Mouse (Mus musculus) forebrain, postnatal 0 days (tissue): ENCODE results near the gene Bbs1. TPM values are rescaled to one million over a fixed set of nuclear protein-coding genes. Genes with fewer than 3 reads are reported as not detected.

Experiments
- ATAC-seq: fragments of 200-750 bp; cut with Nextera tagmentation; 2 replicates; pipeline ENCODE4 v1.8.0; 2017; ENCODE audit warnings: mild to moderate bottlenecking, moderate library complexity
- DNase-seq: peaks from one replicate; pipeline ENCODE4 v3.0.0-alpha.2; 2015
- H3K27ac ChIP-seq: fragments of 300-500 bp; sonication (generic); 2 replicates; pipeline ENCODE4 v1.5.1; 2014; ENCODE audit warnings: low read depth, mild to moderate bottlenecking, antibody characterized with exemption, low read length, moderate library complexity, mixed read lengths
- H3K27me3 ChIP-seq: fragments of 300-500 bp; sonication (generic); 2 replicates; pipeline ENCODE4 v1.6.1; 2014; ENCODE audit warnings: mild to moderate bottlenecking, low read length, mixed read lengths; ENCODE audit not compliant: insufficient read depth
- H3K36me3 ChIP-seq: fragments of 300-500 bp; sonication (generic); 2 replicates; pipeline ENCODE4 v1.6.1; 2014; ENCODE audit warnings: mild to moderate bottlenecking, moderate library complexity; ENCODE audit not compliant: insufficient read depth
- H3K4me1 ChIP-seq: fragments of 300-500 bp; sonication (generic); 2 replicates; pipeline ENCODE4 v1.6.1; 2014; ENCODE audit warnings: antibody characterized with exemption; ENCODE audit not compliant: insufficient read depth
- H3K4me2 ChIP-seq: fragments of 300-500 bp; sonication (generic); 2 replicates; pipeline ENCODE4 v1.6.1; 2014; ENCODE audit warnings: low read depth, mild to moderate bottlenecking, moderate library complexity
- H3K4me3 ChIP-seq: fragments of 300-500 bp; sonication (generic); 2 replicates; pipeline ENCODE4 v1.5.1; 2014; ENCODE audit warnings: low read depth, low read length, mixed read lengths
- H3K9ac ChIP-seq: fragments of 300-500 bp; sonication (generic); 2 replicates; pipeline ENCODE4 v1.6.1; 2014; ENCODE audit warnings: mild to moderate bottlenecking
- H3K9me3 ChIP-seq: fragments of 300-500 bp; sonication (generic); 2 replicates; pipeline ENCODE4 v1.6.1; 2016; ENCODE audit warnings: low read length
- CTCF ChIP-seq: sonication (generic); IDR thresholded peaks from 2 replicates; pipeline ENCODE4 v1.5.1; 2016; ENCODE audit warnings: antibody characterized with exemption, control low read depth, low read depth
- WGBS: fragments of 180-500 bp; shearing (Covaris S2); extraction: QIAGEN DNeasy Blood & Tissue Kit; methylation state at CpG from one replicate; pipeline ENCODE4 v1.1.7; 2014; 5-methylcytosine and 5-hydroxymethylcytosine counted together
- polyA plus RNA-seq: library from polyadenylated mRNA; unstranded; fragments of >200 nt; fragmentation: Nextera tagmentation; extraction: Ambion mirVana; gene quantifications from 2 replicates; pipeline ENCODE4 v1.2.1, GENCODE M21; 2015
- total RNA-seq: library from RNA; depleted of rRNA; stranded (reverse); fragments of >200 nt; gene quantifications from 2 replicates; pipeline ENCODE4 v1.2.3, GENCODE M21; 2014; rRNA removed

Gene Bbs1
- total and polyA plus RNA-seq, 2 experiments from 2014 or later: 7.4 to 37.7 TPM

DNA sequence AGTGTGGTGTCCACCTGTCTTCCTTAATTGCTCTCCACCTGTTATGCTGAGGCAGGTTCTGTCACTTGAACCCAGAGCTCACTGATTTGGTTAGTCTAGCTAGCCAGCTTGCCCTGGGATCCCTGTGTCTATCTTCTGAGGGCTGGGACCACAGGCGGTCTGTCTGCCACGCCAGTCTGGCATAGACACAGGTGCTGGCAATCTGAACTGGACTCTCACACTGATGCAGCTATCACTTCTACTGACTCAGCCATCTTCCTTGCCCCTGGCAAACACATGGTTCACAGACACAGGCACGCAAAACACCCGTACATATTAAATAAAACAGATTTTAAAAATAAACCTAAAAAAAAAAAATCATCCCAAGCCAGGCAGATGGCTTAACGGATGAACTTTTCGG lies 69.4 kb downstream of the Bbs1 start:
- peaks cover 4% of the 10 kb centered on the region for H3K36me3 ChIP-seq
- H3K9ac ChIP-seq: no peak overlapping the region
- no peak for ATAC-seq
- 92% methylated on average over 6 of the region's 6 CpGs for WGBS
- H3K27me3 ChIP-seq: peaks cover 7% of the 10 kb centered on the region; the same call in 1 of the 2 replicates
- DNase-seq: no peak
- TF ChIP-seq CTCF: no peak
- 0 out of 2 replicates have a peak, but pooled peaks cover 8% of the 10 kb centered on the region for H3K4me1 ChIP-seq
- no peaks in the 10 kb centered on the region for H3K9me3 ChIP-seq
- no peak overlapping the region for H3K27ac ChIP-seq
- H3K4me3 ChIP-seq: no peak overlapping the region
- H3K4me2 ChIP-seq: no peak overlapping the region

Other genes with a start within 250 kb of the Bbs1 start
- 4.5 and 7.4 TPM in 2 replicates for gene Gm960, start 208.0 kb downstream of the Bbs1 start, total RNA-seq
- gene Gm960, start 208.0 kb downstream of the Bbs1 start, polyA plus RNA-seq: 4.9 and 7.3 TPM in 2 replicates
- gene Sptbn2, start 195.5 kb downstream of the Bbs1 start, total RNA-seq: 169 and 196 TPM in 2 replicates
- 24.3 and 25.4 TPM in 2 replicates for gene Sptbn2, start 195.5 kb downstream of the Bbs1 start, polyA plus RNA-seq
- gene Rbm4b, start 150.1 kb downstream of the Bbs1 start, total RNA-seq: 84.8 and 90.6 TPM in 2 replicates
- gene Rbm4b, start 150.1 kb downstream of the Bbs1 start, polyA plus RNA-seq: 79.8 and 88.7 TPM in 2 replicates
- 106 and 145 TPM in 2 replicates for gene Rbm4, start 112.7 kb downstream of the Bbs1 start, total RNA-seq
- gene Rbm4, start 112.7 kb downstream of the Bbs1 start, polyA plus RNA-seq: 45.0 and 56.9 TPM in 2 replicates
- gene Gm21992, start 95.0 kb downstream of the Bbs1 start, total RNA-seq: 15.0 and 18.2 TPM in 2 replicates
- gene Gm21992, start 95.0 kb downstream of the Bbs1 start, polyA plus RNA-seq: 16.5 and 20.4 TPM in 2 replicates
- 29.2 and 30.9 TPM in 2 replicates for gene Rbm14, start 95.0 kb downstream of the Bbs1 start, total RNA-seq
- gene Rbm14, start 95.0 kb downstream of the Bbs1 start, polyA plus RNA-seq: 45.9 and 46.6 TPM in 2 replicates
- 27.3 and 35.4 TPM in 2 replicates for gene Ccs, start 67.3 kb downstream of the Bbs1 start, total RNA-seq
- gene Ccs, start 67.3 kb downstream of the Bbs1 start, polyA plus RNA-seq: 41.7 and 44.3 TPM in 2 replicates
- gene Ccdc87, start 67.3 kb downstream of the Bbs1 start, total RNA-seq: 0.92 and 1.1 TPM in 2 replicates
- gene Ccdc87, start 67.3 kb downstream of the Bbs1 start, polyA plus RNA-seq: 0.80 and 1.2 TPM in 2 replicates
- 81.0 and 117 TPM in 2 replicates for gene Ctsf, start 51.5 kb downstream of the Bbs1 start, total RNA-seq
- gene Ctsf, start 51.5 kb downstream of the Bbs1 start, polyA plus RNA-seq: 74.7 and 79.4 TPM in 2 replicates
- gene Actn3, start 28.7 kb downstream of the Bbs1 start, total RNA-seq: 2.6 and 5.1 TPM in 2 replicates
- 1.8 and 2.2 TPM in 2 replicates for gene Actn3, start 28.7 kb downstream of the Bbs1 start, polyA plus RNA-seq
- 22.2 and 24.1 TPM in 2 replicates for gene Zdhhc24, start 28.0 kb downstream of the Bbs1 start, total RNA-seq
- gene Zdhhc24, start 28.0 kb downstream of the Bbs1 start, polyA plus RNA-seq: 9.1 and 15.2 TPM in 2 replicates
- 67.4 and 84.2 TPM in 2 replicates for gene Dpp3, start 21.7 kb upstream of the Bbs1 start, total RNA-seq
- 75.2 and 76.8 TPM in 2 replicates for gene Dpp3, start 21.7 kb upstream of the Bbs1 start, polyA plus RNA-seq
- gene Peli3, start 36.5 kb upstream of the Bbs1 start, total RNA-seq: 11.5 and 13.2 TPM in 2 replicates
- 7.7 and 10.9 TPM in 2 replicates for gene Peli3, start 36.5 kb upstream of the Bbs1 start, polyA plus RNA-seq
- gene Mrpl11, start 55.5 kb upstream of the Bbs1 start, total RNA-seq: 101 and 129 TPM in 2 replicates
- 162 and 198 TPM in 2 replicates for gene Mrpl11, start 55.5 kb upstream of the Bbs1 start, polyA plus RNA-seq
- 3.5 and 3.8 TPM in 2 replicates for gene Npas4, start 83.7 kb upstream of the Bbs1 start, total RNA-seq
- gene Npas4, start 83.7 kb upstream of the Bbs1 start, polyA plus RNA-seq: 0.36 and 0.42 TPM in 2 replicates
- gene Slc29a2, start 117.2 kb upstream of the Bbs1 start, total RNA-seq: 12.8 and 14.2 TPM in 2 replicates
- gene Slc29a2, start 117.2 kb upstream of the Bbs1 start, polyA plus RNA-seq: 14.5 and 17.1 TPM in 2 replicates
- gene B4gat1, start 132.2 kb upstream of the Bbs1 start, total RNA-seq: 85.9 and 111 TPM in 2 replicates
- gene B4gat1, start 132.2 kb upstream of the Bbs1 start, polyA plus RNA-seq: 93.0 and 128 TPM in 2 replicates
- gene AC124502.3, start 132.3 kb upstream of the Bbs1 start, total RNA-seq: 3.0 and 7.0 TPM in 2 replicates
- gene AC124502.3, start 132.3 kb upstream of the Bbs1 start, polyA plus RNA-seq: 1.4 and 2.0 TPM in 2 replicates
- 9.5 and 15.5 TPM in 2 replicates for gene Brms1, start 134.7 kb upstream of the Bbs1 start, total RNA-seq
- gene Brms1, start 134.7 kb upstream of the Bbs1 start, polyA plus RNA-seq: 27.6 and 29.3 TPM in 2 replicates
- 3.0 and 9.8 TPM in 2 replicates for gene Rin1, start 143.9 kb upstream of the Bbs1 start, total RNA-seq
- gene Rin1, start 143.9 kb upstream of the Bbs1 start, polyA plus RNA-seq: 1.7 and 2.4 TPM in 2 replicates
- gene Cd248, start 161.4 kb upstream of the Bbs1 start, total RNA-seq: 11.8 and 20.8 TPM in 2 replicates
- 16.3 and 18.1 TPM in 2 replicates for gene Cd248, start 161.4 kb upstream of the Bbs1 start, polyA plus RNA-seq
- gene Tmem151a, start 178.9 kb upstream of the Bbs1 start, total RNA-seq: 22.6 and 37.0 TPM in 2 replicates
- 40.6 and 46.2 TPM in 2 replicates for gene Tmem151a, start 178.9 kb upstream of the Bbs1 start, polyA plus RNA-seq
- 44.6 and 54.9 TPM in 2 replicates for gene Yif1a, start 181.9 kb upstream of the Bbs1 start, total RNA-seq
- gene Yif1a, start 181.9 kb upstream of the Bbs1 start, polyA plus RNA-seq: 50.5 and 59.9 TPM in 2 replicates
- gene Cnih2, start 191.9 kb upstream of the Bbs1 start, total RNA-seq: 567 and 663 TPM in 2 replicates
- gene Cnih2, start 191.9 kb upstream of the Bbs1 start, polyA plus RNA-seq: 563 and 604 TPM in 2 replicates
- gene Rab1b, start 200.4 kb upstream of the Bbs1 start, total RNA-seq: 219 and 231 TPM in 2 replicates
- gene Rab1b, start 200.4 kb upstream of the Bbs1 start, polyA plus RNA-seq: 249 and 288 TPM in 2 replicates
- 138 and 146 TPM in 2 replicates for gene Klc2, start 211.9 kb upstream of the Bbs1 start, total RNA-seq
- 54.5 and 58.6 TPM in 2 replicates for gene Klc2, start 211.9 kb upstream of the Bbs1 start, polyA plus RNA-seq